Mouse (Mus musculus) heart, embryonic 13.5 days (tissue): ENCODE measurements around the gene Ldah. TPM values are rescaled to one million over a fixed set of nuclear protein-coding genes. Genes with fewer than 3 reads are reported as not detected.

Source experiments
- ATAC-seq: fragments of 200-750 bp; cut with Nextera tagmentation; 2 replicates; pipeline ENCODE4 v1.8.0; 2017; ENCODE audit warnings: moderate TSS enrichment; ENCODE audit not compliant: insufficient number of reproducible peaks, low FRiP score, low TSS enrichment; ENCODE audit errors: extremely low read depth
- H3K27ac ChIP-seq: fragments of 300-500 bp; sonication (generic); replicated peaks from 2 replicates; pipeline ENCODE4 v1.5.1; 2015; ENCODE audit warnings: moderate library complexity, mild to moderate bottlenecking, inconsistent platforms
- H3K27me3 ChIP-seq: fragments of 300-500 bp; sonication (generic); replicated peaks from 2 replicates; pipeline ENCODE4 v1.6.1; 2015; ENCODE audit warnings: mild to moderate bottlenecking, inconsistent platforms
- H3K36me3 ChIP-seq: fragments of 300-500 bp; sonication (generic); 2 replicates; pipeline ENCODE4 v1.6.1; 2015; ENCODE audit warnings: mild to moderate bottlenecking, inconsistent platforms
- H3K4me1 ChIP-seq: fragments of 300-500 bp; sonication (generic); 2 replicates; pipeline ENCODE4 v1.6.1; 2015; ENCODE audit warnings: inconsistent platforms
- H3K4me2 ChIP-seq: fragments of 300-500 bp; sonication (generic); 2 replicates; pipeline ENCODE4 v1.6.1; 2015; ENCODE audit warnings: inconsistent platforms, mild to moderate bottlenecking, moderate library complexity
- H3K4me3 ChIP-seq: fragments of 300-500 bp; sonication (generic); 2 replicates; pipeline ENCODE4 v1.5.1; 2015; ENCODE audit warnings: moderate library complexity, mild to moderate bottlenecking, inconsistent platforms
- H3K9ac ChIP-seq: fragments of 300-500 bp; sonication (generic); 2 replicates; pipeline ENCODE4 v1.6.1; 2015; ENCODE audit warnings: inconsistent platforms, mild to moderate bottlenecking, moderate library complexity
- H3K9me3 ChIP-seq: fragments of 300-500 bp; sonication (generic); 2 replicates; pipeline ENCODE4 v1.6.1; 2016; ENCODE audit warnings: inconsistent platforms
- WGBS: fragments of 180-500 bp; shearing (Covaris S2); methylation state at CpG from one replicate; pipeline ENCODE4 v1.1.7; 2015; ENCODE audit warnings: mixed read lengths; 5-methylcytosine and 5-hydroxymethylcytosine counted together
- polyA plus RNA-seq: library from polyadenylated mRNA; unstranded; fragments of >200 nt; fragmentation: Nextera tagmentation; extraction: Ambion mirVana; gene quantifications from 2 replicates; pipeline ENCODE4 v1.2.1, GENCODE M21; 2015

Ldah gene
- polyA plus RNA-seq, 1 experiment from 2014 or later, result 47.9 TPM

DNA sequence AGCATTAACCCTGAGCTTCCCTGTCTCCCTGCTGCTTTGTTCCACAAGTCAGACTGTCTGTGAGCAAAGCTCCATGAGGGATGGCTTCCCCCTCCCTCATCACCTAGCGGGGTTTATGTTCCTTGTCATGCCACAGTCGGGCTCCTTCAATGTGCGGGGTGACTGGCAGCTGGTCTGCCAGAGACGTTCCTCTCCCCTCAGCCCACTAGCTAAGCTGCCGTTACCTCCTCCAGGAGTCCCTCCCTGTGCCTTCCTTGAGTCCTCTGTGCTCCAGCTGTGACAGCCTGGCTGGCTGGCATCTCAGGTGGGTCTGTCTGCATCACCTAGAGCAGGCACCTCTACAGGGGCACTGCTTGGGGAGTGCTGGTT lies 124.3 kb downstream of the Ldah start:
- peak overlapping the region; percentile 61; the same call in 1 of the 2 replicates for H3K27ac ChIP-seq
- 55% methylated on average over 5 of the region's 5 CpGs for WGBS
- no peaks in the 10 kb centered on the region for H3K27me3 ChIP-seq

GRCm38 (mm10) chr12:8333617-8334016 lies 125.7 kb downstream of the Ldah start:
- no peak for ATAC-seq
- no peak overlapping the region for H3K4me2 ChIP-seq
- peaks cover 53% of the 10 kb centered on the region for H3K36me3 ChIP-seq
- no peak overlapping the region for H3K9ac ChIP-seq
- no peak overlapping the region for H3K4me3 ChIP-seq
- H3K27ac ChIP-seq, result 0 out of 2 replicates have a peak overlapping the region, but pooled peaks have one; percentile 5
- WGBS, result 70% methylated on average over 8 of the region's 8 CpGs
- H3K27me3 ChIP-seq, result no peaks in the 10 kb centered on the region
- peaks cover 52% of the 10 kb centered on the region for H3K4me1 ChIP-seq
- no peaks in the 10 kb centered on the region for H3K9me3 ChIP-seq

More for the DNA sequence above, 124.3 kb downstream of the Ldah start:
- no peak for ATAC-seq
- Histone ChIP-seq H3K4me3 (no peak overlapping the region), H3K9ac (no peak overlapping the region), H3K36me3 (peaks cover 52% of the 10 kb centered on the region), H3K4me2 (no peak overlapping the region), H3K9me3 (no peaks in the 10 kb centered on the region), H3K4me1 (peaks cover 44% of the 10 kb centered on the region)

DNA sequence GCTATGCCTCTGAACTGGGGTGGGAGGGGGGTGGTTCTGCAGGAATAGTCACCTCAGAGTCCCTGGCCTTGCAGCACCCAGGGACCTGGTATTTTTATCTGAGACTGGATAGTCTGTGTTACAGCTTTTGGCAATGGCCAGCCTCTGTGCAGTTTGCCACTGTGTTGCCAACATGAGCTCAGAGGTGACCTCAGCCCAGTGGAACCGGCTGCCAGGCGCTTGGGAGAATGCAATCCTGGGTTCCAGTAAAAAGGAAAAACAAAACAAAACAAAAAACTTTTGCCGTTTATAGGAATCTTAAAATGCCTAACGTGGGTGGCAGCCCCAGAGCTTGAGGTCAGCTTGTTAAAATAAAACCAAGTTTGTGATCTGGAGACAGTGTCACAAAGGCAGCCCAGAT lies 126.4 kb downstream of the Ldah start:
- H3K9me3 ChIP-seq, result no peaks in the 10 kb centered on the region
- no peak overlapping the region for H3K4me3 ChIP-seq
- 69% methylated on average over 4 of the region's 4 CpGs for WGBS
- H3K36me3 ChIP-seq, result peaks cover 51% of the 10 kb centered on the region
- no peak overlapping the region for H3K4me2 ChIP-seq
- H3K4me1 ChIP-seq, result peaks cover 59% of the 10 kb centered on the region
- H3K27ac ChIP-seq, result 0 out of 2 replicates have a peak overlapping the region, but pooled peaks have one; percentile 3
- H3K27me3 ChIP-seq, result no peaks in the 10 kb centered on the region
- 0 out of 2 replicates have a peak overlapping the region, but pooled peaks have one; percentile 47 for H3K9ac ChIP-seq
- ATAC-seq, result no peak

Other genes starting within 250 kb of the Ldah start
- 0.17 and 2.3 TPM in 2 replicates for gene Apob, start 230.5 kb upstream of the Ldah start, polyA plus RNA-seq
- not detected in 2 replicates for gene Gdf7, start 93.8 kb downstream of the Ldah start, polyA plus RNA-seq
- gene Hs1bp3, start 105.3 kb downstream of the Ldah start, polyA plus RNA-seq, result 14.3 and 15.6 TPM in 2 replicates